Mouse (Mus musculus) small intestine, adult 2 months (tissue): ENCODE measurements at regions not wholly inside any gene's neighbourhood (a gene's known extent, or its start where the extent isn't known, plus 50 kb on each side); places are given as distances from the start of the nearest gene placed in this dataset.

Source experiments
- CTCF ChIP-seq: fragments of 200-500 bp; IDR thresholded peaks from 2 replicates; pipeline ENCODE4 v1.5.1; 2012; ENCODE audit warnings: low read depth, mild to moderate bottlenecking, control low read depth, inconsistent platforms, low read length, moderate library complexity, mixed read lengths; ENCODE audit not compliant: insufficient replicate concordance, insufficient read length; ENCODE audit errors: extremely low read depth
- POLR2A ChIP-seq: fragments of 200-500 bp; IDR thresholded peaks from 2 replicates; pipeline ENCODE4 v1.6.1; 2012; ENCODE audit warnings: low read depth, mild to moderate bottlenecking, control low read depth, inconsistent platforms, low read length, moderate library complexity

- TF ChIP-seq CTCF (no peak), POLR2A (no peak)
Observed at GRCm38 (mm10) chr15:25557566-25557965, 64.8 kb upstream of the Myo10 start.
